ENCODE assay signal across 15 mouse cellular contexts in the genomic region with DNA sequence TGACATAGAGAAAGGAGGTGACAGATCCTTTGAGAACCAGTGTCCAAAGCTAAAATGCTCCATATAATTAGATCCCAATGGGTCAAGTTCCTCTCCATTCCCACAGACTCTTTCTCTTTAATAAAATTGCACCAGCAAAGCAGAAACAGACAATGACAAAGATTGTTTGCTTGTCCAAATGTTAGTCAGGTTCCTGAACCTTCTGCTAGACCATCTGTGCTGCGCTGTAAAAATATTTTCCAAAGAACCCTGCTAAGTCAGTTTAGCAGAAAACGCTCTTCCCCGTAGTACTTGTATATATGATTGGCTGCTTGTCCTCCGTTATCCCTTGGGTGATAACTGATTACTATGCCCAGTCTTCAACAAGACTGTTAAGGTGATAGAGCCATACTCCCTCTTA.
DNase-seq lines count a peak whose midpoint lies in the region.
"Had no signal": no experiment of that assay in that cellular context is flagged by ENCODE, and none has a peak within 500 bp of the region (broad histone marks: within the 10 kb centered on the region; RNA-seq: fewer than 3 reads in every experiment).

No protein-coding gene starts in this region.

- intact Hi-C loops in left cerebral cortex, postnatal 14 days (cut with DNase I) = no loop called here

- DNase-seq in brain, adult 2 months (ENCODE audit: low read depth, low spot score) = peak; percentile 18
- DNase-seq in layer of hippocampus, adult 18-20 months (ENCODE audit: low spot score in 2 of 2) = peak; percentile 9 to 67
- DNase-seq in layer of hippocampus, adult 8-10 months (ENCODE audit: low spot score in 2 of 2) = peak; percentile 12 to 29
- peak; percentile 24 for DNase-seq in layer of hippocampus, adult 9-11 months
- no peak for DNase-seq in left cerebral cortex, postnatal 14 days (ENCODE audit: low spot score in 2 of 2)
- no peak for DNase-seq in ovary, postnatal 36 days (ENCODE audit: low spot score)
- DNase-seq in kidney, postnatal 25 days = no peak
- DNase-seq in urinary bladder, postnatal 25 days (ENCODE audit: low spot score) = no peak
- DNase-seq: adrenal gland, adult 2 months; adrenal gland, postnatal 10 days; adrenal gland, postnatal 25 days; cerebellum, adult 11-12 months; cerebellum, adult 9-10 months; cerebellum, postnatal 10 days; cerebellum, postnatal 25 days had no signal

Comparison
In these comparisons a context has a peak if more than half of its experiments do, and no peak if none do; other contexts are left out.
1. DNase-seq: peak in brain, adult 2 months (single experiment), layer of hippocampus, adult 18-20 months (2 of 2), layer of hippocampus, adult 8-10 months (2 of 2) and layer of hippocampus, adult 9-11 months (single experiment); none in left cerebral cortex, postnatal 14 days (0 of 2), ovary, postnatal 36 days (single experiment), kidney, postnatal 25 days (0 of 2) and urinary bladder, postnatal 25 days (single experiment).